Mouse (Mus musculus) spleen, adult 2 months (tissue): ENCODE measurements at regions not wholly inside any gene's neighbourhood (a gene's known extent, or its start where the extent isn't known, plus 50 kb on each side); places are given as distances from the start of the nearest gene placed in this dataset.
A peak's percentile ranks its signal among the peaks of the same experiment; 100 is the strongest.
"Not testable (repeated sequence)": the region's sequence is repeated elsewhere in the genome, so short reads cannot be mapped to it uniquely, and the experiment has no call there.

Source experiments
- DNase-seq, 2 experiments: peaks; one replicate each; pipeline versions ENCODE4 v3.0.0 to v3.0.0-alpha.2; 2012 to 2021; ENCODE audit warnings: low spot score in 2 of 2, low read depth in 1 of 2
- H3K27ac ChIP-seq: fragments of 200-500 bp; 2 replicates; pipeline ENCODE4 v1.5.1; 2012; ENCODE audit warnings: low read length, inconsistent platforms; ENCODE audit not compliant: insufficient read depth
- H3K27me3 ChIP-seq: fragments of 200-500 bp; 2 replicates; pipeline ENCODE4 v1.6.1; 2012; ENCODE audit warnings: mild to moderate bottlenecking, moderate library complexity, low read length, inconsistent platforms; ENCODE audit not compliant: control insufficient read depth, insufficient read depth
- H3K36me3 ChIP-seq: fragments of 200-500 bp; 2 replicates; pipeline ENCODE4 v1.6.1; 2012; ENCODE audit warnings: mild to moderate bottlenecking, low read length, inconsistent platforms; ENCODE audit not compliant: control insufficient read depth, insufficient read depth
- H3K4me1 ChIP-seq: fragments of 200-500 bp; 2 replicates; pipeline ENCODE4 v1.6.1; 2011; ENCODE audit warnings: inconsistent platforms; ENCODE audit not compliant: control insufficient read depth, insufficient read depth, insufficient read length
- H3K4me3 ChIP-seq: fragments of 200-500 bp; 2 replicates; pipeline ENCODE4 v1.5.1; 2011; ENCODE audit warnings: mild to moderate bottlenecking, inconsistent platforms; ENCODE audit not compliant: insufficient read depth, insufficient read length; ENCODE audit errors: extremely low read depth
- CTCF ChIP-seq: fragments of 200-500 bp; IDR thresholded peaks from 2 replicates; pipeline ENCODE4 v1.5.1; 2011; ENCODE audit warnings: mild to moderate bottlenecking, inconsistent platforms; ENCODE audit not compliant: insufficient read depth, insufficient read length, insufficient replicate concordance; ENCODE audit errors: extremely low read depth
- POLR2A ChIP-seq: fragments of 200-500 bp; IDR thresholded peaks from 2 replicates; pipeline ENCODE4 v1.6.1; 2011; ENCODE audit warnings: low read depth, low read length, inconsistent platforms
- WGBS: fragments of 180-500 bp; shearing (Covaris S2); methylation state at CpG from one replicate; pipeline ENCODE4 v1.1.7; 2018; 5-methylcytosine and 5-hydroxymethylcytosine counted together

- Histone ChIP-seq H3K27me3 (no peaks in the 10 kb centered on the region), H3K36me3 (no peaks in the 10 kb centered on the region), H3K4me3 (no peak overlapping the region), H3K27ac (no peak overlapping the region), H3K4me1 (no peaks in the 10 kb centered on the region)
- TF ChIP-seq CTCF = no peak
- no peak for TF ChIP-seq POLR2A
- 43% methylated on average over 1 of the region's 1 CpGs for WGBS
- DNase-seq = no peak
Observed at GRCm38 (mm10) chr14:9433081-9433590, 767.1 kb upstream of the 4930452B06Rik start.

GRCm38 (mm10) chr14:9431798-9432197 lies 765.8 kb upstream of the 4930452B06Rik start:
- Histone ChIP-seq H3K27ac (no peak overlapping the region), H3K27me3 (no peaks in the 10 kb centered on the region), H3K4me3 (no peak overlapping the region), H3K4me1 (no peaks in the 10 kb centered on the region), H3K36me3 (no peaks in the 10 kb centered on the region)
- WGBS = 80% methylated on average over 2 of the region's 2 CpGs
- DNase-seq = no peak
- TF ChIP-seq CTCF = no peak

- 34% methylated on average over 4 of the region's 4 CpGs for WGBS
- Histone ChIP-seq H3K27ac (no peak overlapping the region), H3K4me3 (no peak overlapping the region), H3K4me1 (no peaks in the 10 kb centered on the region), H3K27me3 (no peaks in the 10 kb centered on the region), H3K36me3 (no peaks in the 10 kb centered on the region)
- TF ChIP-seq CTCF (no peak), POLR2A (no peak)
- DNase-seq = no peak
Observed at GRCm38 (mm10) chr14:9411822-9412403, 745.9 kb upstream of the 4930452B06Rik start.

- no peak for DNase-seq
- H3K27ac ChIP-seq = no peak overlapping the region
- 86% methylated on average over 7 of the region's 7 CpGs for WGBS
- H3K4me3 ChIP-seq = no peak overlapping the region
- H3K36me3 ChIP-seq = no peaks in the 10 kb centered on the region
- TF ChIP-seq POLR2A = no peak
- no peaks in the 10 kb centered on the region for H3K27me3 ChIP-seq
- no peaks in the 10 kb centered on the region for H3K4me1 ChIP-seq
Observed at GRCm38 (mm10) chr14:9403688-9404087, 737.6 kb upstream of the 4930452B06Rik start.

GRCm38 (mm10) chr14:9400861-9401260 lies 734.8 kb upstream of the 4930452B06Rik start:
- TF ChIP-seq CTCF = no peak
- TF ChIP-seq POLR2A = no peak
- no peak for DNase-seq
- WGBS = 82% methylated on average over 1 of the region's 1 CpGs

GRCm38 (mm10) chr14:9393271-9393771 lies 727.3 kb upstream of the 4930452B06Rik start:
- no peaks in the 10 kb centered on the region for H3K4me1 ChIP-seq
- H3K27me3 ChIP-seq = no peaks in the 10 kb centered on the region
- no peaks in the 10 kb centered on the region for H3K36me3 ChIP-seq
- no peak overlapping the region for H3K27ac ChIP-seq
- peak; percentile 67; the same call in 1 of the 2 replicates for TF ChIP-seq CTCF
- TF ChIP-seq POLR2A = no peak
- 15% methylated on average over 4 of the region's 4 CpGs for WGBS
- no peak overlapping the region for H3K4me3 ChIP-seq
- peak in 1 of 2 experiments; percentile 45 for DNase-seq

More at GRCm38 (mm10) chr14:9400861-9401260, 734.8 kb upstream of the 4930452B06Rik start:
- Histone ChIP-seq H3K27me3 (no peaks in the 10 kb centered on the region), H3K27ac (no peak overlapping the region), H3K4me1 (no peaks in the 10 kb centered on the region), H3K4me3 (no peak overlapping the region), H3K36me3 (no peaks in the 10 kb centered on the region)

- not testable (repeated sequence) for H3K4me1 ChIP-seq, H3K27me3 ChIP-seq, DNase-seq, H3K36me3 ChIP-seq, H3K27ac ChIP-seq, H3K4me3 ChIP-seq
- WGBS = 93% methylated on average over 5 of the region's 5 CpGs
Observed at GRCm38 (mm10) chr14:9389878-9390536, 724.0 kb upstream of the 4930452B06Rik start.
